Mouse (Mus musculus) lung, adult 2 months (tissue): ENCODE results near the gene Golt1b.

Source experiments
- CTCF ChIP-seq: fragments of 200-500 bp; IDR thresholded peaks from 2 replicates; pipeline ENCODE4 v1.5.1; 2011; ENCODE audit warnings: mild to moderate bottlenecking, low read length, control low read depth; ENCODE audit not compliant: insufficient read depth
- POLR2A ChIP-seq: fragments of 200-500 bp; IDR thresholded peaks from 2 replicates; pipeline ENCODE4 v1.6.1; 2011; ENCODE audit warnings: low read depth, mild to moderate bottlenecking, control low read depth, low read length, borderline replicate concordance; ENCODE audit errors: extremely low read depth

DNA sequence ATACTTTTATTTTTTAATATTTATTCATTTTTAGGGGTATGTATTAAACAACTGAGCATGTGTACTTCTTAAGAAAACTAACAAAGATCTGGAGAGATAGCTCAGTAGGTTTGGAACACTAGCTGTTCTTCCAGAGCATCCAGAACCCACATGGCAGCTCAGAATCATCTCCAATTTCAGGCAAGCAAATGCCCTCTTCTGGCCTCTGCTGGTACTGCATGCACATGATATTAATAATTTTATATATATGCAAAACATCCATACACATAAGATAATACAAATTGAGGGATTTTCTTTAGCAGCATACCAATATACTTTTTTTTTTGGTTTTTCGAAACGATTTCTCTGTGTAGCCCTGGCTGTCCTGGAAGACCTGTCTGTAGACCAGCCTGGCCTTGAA, 43.5 kb upstream of the Golt1b start:
- TF ChIP-seq CTCF (peak; percentile 33; the same call in 1 of the 2 replicates), POLR2A (no peak)
